Mouse (Mus musculus) 416B (cell line): ENCODE data around the gene Smurf2.

Experiments used
- DNase-seq: peaks from one replicate; pipeline ENCODE4 v3.0.0; 2011; ENCODE audit warnings: low read depth

The Smurf2 gene

GRCm38 (mm10) chr11:106920551-106921379 is at the start of gene Smurf2:
Gene Smurf2, minus strand, starts transcription at chr11:106920715.
- DNase-seq, result peak; percentile 86

- no peak for DNase-seq
Observed at GRCm38 (mm10) chr11:106969798-106970197, 49.3 kb upstream of the Smurf2 start.

- no peak for DNase-seq
Observed at GRCm38 (mm10) chr11:106967630-106968029, 47.1 kb upstream of the Smurf2 start.

DNA sequence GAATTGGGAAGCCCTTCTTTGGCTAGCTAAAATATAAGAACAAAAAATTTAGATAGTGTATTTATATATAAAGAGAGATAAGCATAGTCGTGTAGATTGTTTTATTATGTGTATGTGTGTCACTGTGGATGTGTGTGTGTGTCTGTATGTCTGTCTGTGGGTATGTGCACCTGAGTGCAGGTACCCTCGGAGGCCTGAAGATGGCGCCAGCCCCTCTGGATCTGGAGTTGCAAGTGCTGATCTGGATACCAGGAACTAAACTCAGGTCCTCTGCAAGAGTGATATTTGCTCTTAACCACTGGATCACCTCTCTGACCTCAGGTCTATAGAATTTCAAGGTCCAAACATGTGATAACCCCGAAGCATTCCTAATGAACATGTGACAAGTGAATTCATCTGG is 45.4 kb upstream of the Smurf2 start:
- DNase-seq, result no peak

DNA sequence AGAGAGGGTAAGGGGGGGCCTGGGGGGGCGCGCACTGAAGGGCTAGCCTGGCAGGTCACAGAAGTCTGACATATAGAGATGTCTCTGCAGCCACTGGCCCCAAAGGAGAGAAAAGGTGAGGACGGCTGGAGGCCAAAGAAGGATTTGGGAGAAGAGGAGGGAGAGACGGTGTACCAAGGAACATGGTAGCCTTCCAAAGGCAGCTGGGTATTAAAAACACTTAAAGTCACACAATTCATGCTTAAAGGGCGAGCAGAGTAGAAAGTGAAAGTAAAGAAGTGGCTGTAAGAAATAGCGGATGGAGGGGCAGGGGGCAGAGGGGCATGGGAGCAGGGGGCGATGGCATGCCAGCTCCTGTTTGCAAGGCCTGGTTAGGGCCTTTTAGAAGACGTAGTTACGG is 41.8 kb upstream of the Smurf2 start:
- peak; percentile 26 for DNase-seq

DNA sequence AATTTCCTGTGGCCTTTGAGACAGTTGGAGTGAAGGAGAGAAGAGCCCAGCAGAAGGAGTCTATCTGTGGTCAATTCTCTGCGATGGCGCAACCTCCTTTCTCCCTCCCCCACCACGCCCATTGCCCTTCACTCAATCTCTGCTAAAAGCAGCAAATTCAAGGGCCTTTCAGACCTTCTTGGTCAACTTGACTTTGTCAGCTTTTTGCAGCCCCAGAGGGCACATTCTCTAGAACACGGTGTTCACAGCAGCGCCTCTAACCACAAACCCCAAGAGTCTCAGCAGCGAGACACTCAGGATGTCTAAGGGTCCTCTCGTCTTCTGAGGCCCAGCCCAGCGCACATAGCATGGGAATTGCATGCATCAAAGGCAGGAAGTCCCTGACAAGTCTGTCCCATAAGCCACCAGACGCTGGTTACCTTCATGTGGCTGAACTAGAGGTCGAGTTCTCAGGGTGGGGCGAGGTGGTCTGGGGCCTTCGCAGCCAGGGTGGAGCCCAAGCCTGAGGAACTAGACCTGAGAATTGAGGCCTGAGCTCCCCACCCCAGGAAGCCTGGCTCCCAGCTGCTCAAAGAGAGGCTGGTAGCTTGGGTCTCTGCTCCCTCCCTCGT is 41.1 kb upstream of the Smurf2 start:
- DNase-seq, result peak; percentile 94

- no peak for DNase-seq
Observed at GRCm38 (mm10) chr11:106959121-106959520, 38.6 kb upstream of the Smurf2 start.

- no peak for DNase-seq
Observed at GRCm38 (mm10) chr11:106958407-106959071, 38.0 kb upstream of the Smurf2 start.

DNA sequence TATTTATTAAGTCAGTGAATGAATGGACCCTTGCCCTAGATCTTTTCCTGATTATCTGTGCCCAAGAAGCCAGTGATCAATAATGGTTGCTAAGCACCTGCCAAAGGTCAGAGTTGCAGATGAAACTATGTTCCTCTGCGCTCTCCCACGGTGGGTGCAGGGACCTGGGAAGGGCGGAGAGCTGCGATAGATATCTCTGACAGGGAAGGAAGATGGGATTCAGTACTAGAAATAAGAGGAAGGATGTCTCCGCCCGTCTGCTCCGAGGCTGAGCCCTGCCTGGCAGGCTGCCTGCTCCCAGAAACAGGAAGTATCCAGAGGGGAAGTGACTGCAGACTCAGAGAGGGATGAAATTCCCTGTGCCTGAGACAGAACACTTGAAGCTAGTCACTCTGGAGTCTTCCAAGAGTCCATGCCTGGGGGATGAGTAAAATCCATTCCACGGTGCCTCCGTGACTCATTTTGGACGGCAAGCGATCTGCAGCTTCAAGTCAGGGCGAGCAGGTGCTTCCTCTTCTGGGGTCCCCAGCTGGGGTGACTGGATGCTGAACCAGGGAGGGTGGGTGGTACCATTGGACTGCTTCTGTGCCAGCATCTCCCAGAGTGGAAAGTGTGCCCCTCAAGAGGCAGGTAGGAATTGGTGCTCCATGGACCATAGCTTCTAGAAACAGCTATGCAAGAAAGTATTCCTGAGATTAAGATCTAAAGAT is 36.9 kb upstream of the Smurf2 start:
- DNase-seq, result peak; percentile 39

- no peak for DNase-seq
Observed at GRCm38 (mm10) chr11:106954566-106954965, 34.1 kb upstream of the Smurf2 start.

DNA sequence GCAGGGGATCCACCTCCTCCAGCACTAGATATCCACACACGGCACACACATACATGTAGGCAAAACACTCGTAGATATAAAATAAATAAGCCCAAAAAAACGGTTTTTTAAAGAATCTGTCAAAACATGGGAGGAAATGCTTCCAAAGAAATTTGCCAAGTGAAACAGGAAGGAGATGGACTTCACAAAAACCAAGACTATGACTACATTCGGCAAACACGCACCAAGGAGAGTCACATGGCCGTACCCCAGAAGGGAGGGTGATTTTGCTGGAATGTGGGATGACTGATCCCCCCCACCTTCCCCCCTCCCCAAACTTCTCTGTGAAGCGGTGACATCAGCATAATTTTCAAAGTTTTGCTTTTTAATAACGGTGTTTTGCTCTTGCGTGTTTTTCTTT is 33.6 kb upstream of the Smurf2 start:
- DNase-seq, result no peak

GRCm38 (mm10) chr11:106937306-106937705 is 16.8 kb upstream of the Smurf2 start:
- peak; percentile 61 for DNase-seq

- no peak for DNase-seq
Observed at GRCm38 (mm10) chr11:106930366-106930765, 9.9 kb upstream of the Smurf2 start.

DNA sequence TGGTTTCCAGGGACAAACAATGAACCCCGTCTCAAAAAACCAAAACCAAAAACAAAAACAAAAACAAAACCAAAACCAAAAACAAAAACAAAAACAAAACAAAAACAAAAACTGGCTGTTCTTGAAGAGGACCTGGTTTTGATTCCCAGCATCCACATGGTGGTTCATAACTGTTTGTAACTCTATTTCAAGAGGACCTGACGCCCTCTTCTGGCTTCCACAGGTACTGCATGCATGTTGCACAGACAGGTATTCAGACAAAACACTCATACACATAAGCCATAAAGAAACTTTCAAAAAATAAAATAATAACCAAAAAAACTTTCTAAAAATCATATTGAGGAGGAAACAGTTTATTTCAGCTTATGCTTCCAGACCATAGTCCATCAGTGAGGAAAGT is 8.4 kb upstream of the Smurf2 start:
- DNase-seq, result no peak

DNA sequence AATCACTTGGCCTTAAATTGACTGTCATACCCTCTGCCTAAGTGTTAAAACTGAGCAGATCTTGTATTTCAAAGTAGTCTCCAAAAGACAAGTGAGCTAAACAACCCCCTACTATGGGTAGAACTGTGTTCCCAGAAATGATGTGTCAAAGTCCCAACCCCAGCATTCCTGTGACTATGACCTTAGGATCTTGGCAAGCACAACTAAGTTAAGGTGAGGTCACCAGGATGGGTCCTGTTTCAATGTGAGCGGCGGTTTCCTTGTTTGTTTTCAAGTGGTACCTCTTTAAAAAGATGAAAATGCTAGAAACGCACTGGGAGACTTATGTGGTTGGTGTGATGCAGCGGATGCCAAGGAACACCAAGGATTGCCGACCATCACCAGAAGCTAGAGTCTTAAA is 7.4 kb upstream of the Smurf2 start:
- DNase-seq, result no peak

DNA sequence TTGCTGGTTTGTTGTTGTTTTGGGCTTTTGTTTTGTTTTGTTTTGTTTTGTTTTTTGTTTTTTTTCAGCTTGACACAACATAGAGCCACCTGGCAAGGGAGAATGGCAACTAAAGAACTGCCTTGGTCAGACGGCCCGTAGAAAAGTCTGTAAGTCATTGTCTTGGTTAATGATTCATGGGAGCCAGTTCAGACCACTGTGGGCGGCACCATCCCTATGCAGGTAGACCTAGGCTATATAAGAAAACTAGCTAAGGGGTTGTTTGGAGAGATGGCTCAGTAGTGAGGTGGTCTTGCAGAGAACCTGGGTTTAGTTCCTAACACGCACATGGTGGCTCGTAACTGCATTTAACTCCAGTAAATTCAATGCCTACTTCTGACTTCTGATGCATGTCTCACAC is 6.7 kb upstream of the Smurf2 start:
- no peak for DNase-seq

DNA sequence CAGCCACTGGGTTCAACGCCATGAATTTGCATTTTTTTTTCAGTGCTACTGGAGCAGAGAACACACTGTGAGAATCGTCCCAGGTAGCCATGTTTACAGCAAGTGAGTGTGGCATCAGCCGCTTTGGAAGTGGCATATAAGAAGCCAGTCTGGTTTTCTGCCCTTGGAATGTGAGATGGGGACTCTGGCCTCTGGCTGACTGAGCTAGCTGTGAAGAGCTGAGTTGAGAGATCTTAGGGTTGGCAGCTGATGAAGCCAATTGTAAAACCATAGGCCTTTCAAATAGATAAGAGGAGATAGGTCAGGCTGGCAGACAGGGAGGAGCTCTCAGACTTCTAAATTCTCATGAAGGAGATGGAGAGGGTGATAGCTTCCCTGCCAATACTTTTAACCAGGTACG is 6.2 kb upstream of the Smurf2 start:
- no peak for DNase-seq

GRCm38 (mm10) chr11:106919612-106920550 is 634 bp downstream of the Smurf2 start:
- peak; percentile 48 for DNase-seq

DNA sequence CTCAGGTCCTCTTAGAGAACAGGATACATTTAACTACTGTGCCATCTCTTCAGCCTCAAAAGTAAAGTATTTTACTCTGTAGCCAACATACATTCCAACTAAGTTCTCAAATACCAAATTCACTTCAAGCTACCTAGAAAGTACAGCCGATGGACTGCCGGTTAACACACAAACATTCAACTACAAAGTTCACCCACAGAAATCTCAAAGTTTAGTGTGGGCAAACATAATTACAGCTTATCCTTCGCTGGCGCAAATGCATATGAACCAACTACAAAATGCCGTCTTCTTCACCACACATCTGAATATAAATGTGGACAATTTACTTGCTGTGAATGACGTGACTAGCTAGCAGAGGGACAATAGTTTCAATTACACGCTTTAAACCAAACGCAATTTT is 1.6 kb downstream of the Smurf2 start:
- DNase-seq, result peak; percentile 50

DNA sequence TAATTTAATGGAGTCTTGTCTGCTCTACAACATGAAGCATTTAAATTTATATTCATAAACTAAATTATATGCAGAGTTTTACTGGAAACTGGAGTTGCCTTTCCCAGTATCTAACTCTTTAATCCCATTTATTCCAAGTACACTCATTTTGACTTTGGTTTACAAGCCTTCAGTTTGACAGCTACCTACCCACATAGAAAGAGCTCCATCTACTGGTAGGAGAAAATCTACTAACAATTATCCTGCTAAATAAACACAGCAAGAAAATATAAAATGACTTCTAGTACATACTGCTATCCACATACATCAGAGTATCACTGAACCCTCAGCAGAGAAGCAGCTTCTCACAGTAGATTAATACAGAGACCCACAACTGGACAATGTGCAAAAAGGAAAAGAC is 9.3 kb downstream of the Smurf2 start:
- peak; percentile 76 for DNase-seq

GRCm38 (mm10) chr11:106908016-106908415 is 12.5 kb downstream of the Smurf2 start:
- DNase-seq, result no peak
